Mouse (Mus musculus): ENCODE results near the gene Camta1.

Gene Camta1

GRCm38 (mm10) chr4:151779962-151780459 lies 81.7 kb downstream of the Camta1 start:
- no peak for DNase-seq (ENCODE audit: low spot score)

DNA sequence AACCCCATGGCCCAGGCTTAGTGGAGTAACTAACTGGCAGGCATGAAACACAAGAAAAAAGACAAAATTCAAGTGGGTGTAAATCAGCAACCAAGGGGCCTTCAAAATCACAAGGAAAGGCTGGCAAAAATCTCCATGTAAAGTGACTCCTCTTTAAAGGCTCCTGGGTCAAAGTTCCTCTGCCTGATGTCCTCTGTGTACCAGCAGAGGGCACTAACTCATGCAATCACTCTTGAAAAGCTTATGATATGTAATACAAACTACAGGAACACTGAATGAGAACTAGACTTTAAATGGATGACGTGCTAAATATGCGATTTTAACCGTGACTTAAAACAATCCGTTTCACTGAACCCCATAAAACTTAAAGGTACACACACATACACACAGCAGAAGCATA lies 83.2 kb downstream of the Camta1 start:
- DNase-seq (ENCODE audit: low spot score), result no peak

DNA sequence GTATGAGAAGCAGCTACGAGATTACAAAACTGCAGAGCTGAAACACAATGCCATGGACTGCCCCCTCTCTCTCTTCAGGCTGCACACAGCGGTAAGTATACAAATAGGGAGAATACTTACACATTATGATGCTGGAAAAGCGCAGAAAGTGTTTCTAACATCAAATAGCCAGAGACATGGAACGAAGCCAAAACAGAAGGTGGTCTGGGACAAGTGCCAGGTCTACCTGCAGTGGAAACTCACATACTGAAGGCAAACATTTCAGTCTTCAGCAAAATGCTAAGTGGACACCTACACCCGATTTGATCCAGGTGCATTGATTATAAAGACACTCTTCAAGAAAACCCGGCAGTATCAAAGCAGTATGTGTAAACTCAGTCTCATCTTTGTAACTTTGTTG lies 84.2 kb downstream of the Camta1 start:
- no peak for DNase-seq (ENCODE audit: low spot score)

- no peak for DNase-seq (ENCODE audit: low spot score)
Measured at GRCm38 (mm10) chr4:151775441-151775840, 86.2 kb downstream of the Camta1 start.

DNA sequence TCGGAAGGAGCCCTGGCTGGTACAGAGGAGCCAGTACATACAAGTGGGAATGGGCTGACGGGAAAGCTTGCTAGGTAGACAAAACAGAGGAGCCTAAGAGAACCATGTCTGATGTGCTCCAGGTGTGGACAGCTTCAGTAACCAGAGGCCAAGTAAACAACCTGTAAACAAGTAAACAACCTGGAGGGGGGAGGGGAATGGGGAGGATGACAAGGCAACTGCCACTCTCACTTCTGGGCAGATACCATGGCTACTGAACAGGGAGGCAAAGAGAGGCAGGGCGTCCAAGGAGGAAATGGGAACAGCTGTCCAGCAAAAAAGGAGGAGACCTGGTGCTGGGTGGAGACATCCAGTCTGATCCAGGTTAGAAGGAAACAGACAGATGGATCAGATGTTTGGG lies 88.0 kb downstream of the Camta1 start:
- DNase-seq (ENCODE audit: low spot score), result no peak

GRCm38 (mm10) chr4:151773007-151773406 lies 88.7 kb downstream of the Camta1 start:
- no peak for DNase-seq (ENCODE audit: low spot score)

GRCm38 (mm10) chr4:151770697-151771096 lies 91.0 kb downstream of the Camta1 start:
- no peak for DNase-seq (ENCODE audit: low spot score)

- DNase-seq (ENCODE audit: low spot score), result no peak
Measured at GRCm38 (mm10) chr4:151767786-151768185, 93.9 kb downstream of the Camta1 start.

GRCm38 (mm10) chr4:151767361-151767760 lies 94.3 kb downstream of the Camta1 start:
- no peak for DNase-seq (ENCODE audit: low spot score)

- no peak for DNase-seq (ENCODE audit: low spot score)
Measured at GRCm38 (mm10) chr4:151765376-151765775, 96.3 kb downstream of the Camta1 start.

GRCm38 (mm10) chr4:151763928-151764327 lies 97.7 kb downstream of the Camta1 start:
- DNase-seq (ENCODE audit: low spot score), result peak; percentile 42

- no peak for DNase-seq (ENCODE audit: low spot score)
Measured at GRCm38 (mm10) chr4:151759095-151759494, 102.6 kb downstream of the Camta1 start.

DNA sequence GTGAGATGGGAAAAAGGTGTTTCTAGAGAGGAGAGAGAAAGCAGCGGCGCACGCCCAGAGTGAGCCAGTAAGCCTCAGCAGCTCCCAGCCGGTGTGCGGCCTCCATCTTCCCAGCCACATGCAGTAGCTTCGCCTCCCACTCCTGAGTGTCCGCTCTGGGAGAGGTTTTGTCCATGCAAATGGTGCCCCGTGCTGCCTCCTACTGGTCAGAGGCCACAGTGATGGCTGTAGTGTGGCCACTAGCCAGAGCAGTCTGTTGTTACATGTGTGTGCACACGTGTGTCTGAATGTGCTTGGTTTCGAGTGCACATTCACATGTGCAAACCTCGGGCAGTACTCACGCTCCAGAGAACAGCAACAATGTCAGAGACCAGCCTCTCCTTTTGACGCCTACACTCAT lies 103.3 kb downstream of the Camta1 start:
- DNase-seq (ENCODE audit: low spot score), result no peak

DNA sequence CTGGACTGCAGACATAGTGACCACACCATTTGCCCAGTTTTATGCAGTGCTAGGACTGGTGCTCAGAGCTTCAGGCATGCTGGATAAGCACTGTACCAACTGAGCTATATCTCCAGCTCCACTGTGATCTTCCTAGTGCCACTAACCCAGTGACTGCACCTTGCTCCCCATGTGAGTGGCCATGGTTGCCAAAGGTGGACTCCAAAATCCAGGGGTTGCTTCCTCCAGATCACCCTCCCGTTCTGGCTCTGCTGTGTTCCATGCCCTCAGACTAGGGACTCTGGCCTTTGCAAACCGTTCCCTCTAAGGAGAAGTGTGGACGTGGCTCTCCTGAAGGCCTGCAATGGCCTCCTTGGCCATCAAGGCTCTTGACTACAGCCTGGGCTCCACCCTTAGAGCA lies 104.4 kb downstream of the Camta1 start:
- DNase-seq (ENCODE audit: low spot score), result no peak

- DNase-seq (ENCODE audit: low spot score), result peak; percentile 24
Measured at GRCm38 (mm10) chr4:151756400-151756799, 105.3 kb downstream of the Camta1 start.

GRCm38 (mm10) chr4:151753231-151753630 lies 108.4 kb downstream of the Camta1 start:
- DNase-seq (ENCODE audit: low spot score), result no peak

DNA sequence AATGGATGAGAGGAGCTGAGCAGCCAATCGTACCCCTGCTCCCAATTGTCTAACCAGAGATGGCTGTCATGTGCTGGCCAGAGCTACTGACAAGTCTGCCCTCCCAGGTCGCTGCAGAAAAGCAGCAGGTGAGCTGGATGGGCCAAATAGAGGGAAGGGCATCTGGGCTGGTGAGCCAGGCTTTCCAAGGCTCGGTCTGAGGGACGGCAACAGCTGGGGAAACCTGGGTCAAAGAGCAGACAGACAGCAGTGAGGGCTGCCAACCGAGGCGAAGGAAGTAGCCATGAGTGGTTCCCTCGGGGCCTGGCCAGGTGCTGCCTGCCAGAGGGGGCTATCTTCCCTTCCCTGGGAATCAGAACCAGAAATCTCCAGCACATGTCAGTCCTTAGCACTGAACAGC lies 109.1 kb downstream of the Camta1 start:
- no peak for DNase-seq (ENCODE audit: low spot score)

DNA sequence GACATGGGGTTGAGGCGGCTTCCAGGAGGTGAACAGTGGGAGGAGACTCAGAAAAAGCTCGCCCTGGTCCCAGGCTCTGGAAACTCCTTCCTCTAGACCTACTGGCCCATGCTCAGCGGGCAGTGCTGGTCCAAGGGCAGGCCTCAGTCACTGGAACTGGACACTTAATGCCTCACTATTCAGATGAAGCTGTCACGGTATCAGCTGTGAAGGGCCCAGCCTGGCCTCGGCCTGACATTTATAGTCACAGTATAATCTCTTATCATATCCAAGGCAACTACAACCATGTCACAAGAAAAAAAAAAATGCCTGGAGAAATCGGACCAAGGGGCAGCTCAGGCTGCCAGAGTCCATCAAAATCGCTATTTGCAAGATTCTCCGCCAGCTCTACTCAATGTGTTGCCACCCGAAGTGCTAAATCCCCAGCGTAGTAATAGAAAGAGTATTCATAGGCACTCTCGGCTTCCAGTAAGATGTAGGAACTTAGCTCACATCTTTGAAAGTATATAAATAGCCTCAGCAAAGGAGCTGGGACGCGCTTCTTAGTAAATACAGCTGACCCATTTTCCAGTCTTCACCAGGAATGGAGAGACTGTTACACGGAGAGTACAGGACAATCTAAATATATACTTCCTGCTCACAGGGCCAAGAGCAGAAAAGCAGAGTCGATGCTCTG lies 110.3 kb downstream of the Camta1 start:
- DNase-seq (ENCODE audit: low spot score), result no peak

GRCm38 (mm10) chr4:151747723-151748122 lies 114.0 kb downstream of the Camta1 start:
- DNase-seq (ENCODE audit: low spot score), result no peak

DNA sequence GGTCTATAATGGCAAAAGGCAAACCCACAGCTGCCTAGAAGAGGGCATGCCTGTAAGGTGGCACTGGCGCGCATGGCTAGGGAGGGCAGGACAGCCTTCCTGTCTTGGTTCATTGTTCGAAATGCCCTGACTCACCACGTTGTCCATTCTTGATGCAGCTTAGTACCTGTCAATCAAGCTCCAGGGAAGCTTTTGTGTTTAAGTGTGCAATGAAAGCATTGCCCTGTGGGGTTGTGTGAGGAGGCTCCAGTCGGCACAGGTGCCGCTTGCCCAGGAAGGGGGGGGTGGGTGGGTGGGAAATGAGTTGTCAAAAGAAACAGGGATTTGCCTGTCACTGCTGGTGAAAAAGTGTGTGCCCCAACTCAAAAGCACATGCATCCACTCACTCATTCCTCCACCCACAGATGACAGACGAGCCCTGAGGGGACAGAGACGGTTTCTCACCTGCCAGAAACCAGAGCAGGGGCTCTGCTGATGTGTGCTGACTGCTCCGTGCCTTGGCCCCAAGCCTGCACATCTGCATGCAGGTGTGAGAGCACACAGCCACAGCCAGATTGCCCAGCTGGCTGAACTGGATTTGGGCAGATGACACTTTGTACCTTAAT lies 115.6 kb downstream of the Camta1 start:
- no peak for DNase-seq (ENCODE audit: low spot score)

DNA sequence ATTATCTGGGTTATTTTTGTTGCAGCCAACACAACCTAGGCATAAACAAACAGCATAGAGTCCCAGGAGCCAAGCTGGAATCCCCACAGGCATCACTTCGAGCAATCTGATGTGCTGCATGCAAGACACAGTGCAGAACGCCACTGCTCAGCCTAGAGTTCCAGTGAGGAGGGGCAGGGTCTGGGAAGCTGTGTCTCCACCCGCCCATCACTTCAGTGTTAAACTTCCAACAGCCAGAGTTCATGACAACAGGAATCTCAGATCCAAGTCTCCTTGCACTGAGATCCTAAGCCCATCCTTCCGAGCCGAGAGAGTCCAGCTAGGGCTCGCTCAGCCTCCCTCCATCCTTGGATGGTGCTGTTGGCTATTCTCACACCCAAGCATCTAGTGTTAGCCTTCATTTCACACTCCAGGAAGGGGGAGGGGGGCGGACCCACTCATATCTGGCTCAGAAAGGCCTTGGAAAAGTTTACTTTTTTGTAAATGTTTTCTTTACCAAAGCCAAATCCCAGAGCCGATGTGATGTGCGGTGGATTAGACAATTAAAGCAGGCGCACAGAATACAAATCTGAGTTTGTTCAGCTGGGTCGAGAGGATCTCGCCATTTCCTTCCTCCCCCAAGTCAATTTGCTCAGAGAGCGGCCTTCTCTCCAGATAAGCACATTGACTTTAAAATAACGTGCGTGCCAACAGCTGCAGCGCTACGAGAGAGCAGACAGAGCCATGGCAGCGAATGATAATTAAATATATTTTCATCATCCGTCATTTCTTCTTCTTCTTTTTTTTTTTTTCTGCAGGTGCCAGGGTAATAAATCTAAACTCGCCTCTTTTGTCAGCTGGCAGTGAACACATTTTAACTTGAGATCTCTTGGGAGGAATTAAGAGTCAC lies 120.2 kb downstream of the Camta1 start:
- DNase-seq (ENCODE audit: low spot score), result no peak

DNA sequence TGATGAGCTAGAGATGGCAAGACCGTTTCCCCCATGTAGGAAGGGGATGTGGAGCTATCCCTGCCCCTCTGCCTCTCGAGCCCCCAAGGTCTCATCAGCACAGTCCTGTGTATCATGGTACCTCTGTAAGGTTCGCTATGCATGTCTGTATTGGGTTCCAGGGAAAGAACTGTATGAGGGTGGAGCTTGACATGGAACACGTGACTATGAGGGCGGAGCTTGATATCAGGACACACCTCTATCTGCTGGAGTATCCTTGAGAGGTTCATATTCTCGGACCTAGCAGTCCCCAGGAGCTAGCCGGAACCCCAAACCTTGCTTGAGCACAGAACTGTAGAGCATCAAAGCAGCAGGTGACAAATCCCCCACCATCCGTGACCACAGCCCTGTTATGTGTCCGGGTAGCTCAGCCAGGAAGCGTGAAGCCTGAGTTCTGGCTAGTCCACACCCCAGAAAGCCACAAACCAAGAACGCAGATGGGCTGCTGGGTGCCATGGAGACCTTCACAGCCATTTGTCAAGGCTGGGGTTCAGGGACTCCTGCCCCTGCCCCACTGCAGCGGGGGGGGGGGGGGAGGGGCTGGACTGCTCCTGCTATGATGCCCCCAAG lies 122.2 kb downstream of the Camta1 start:
- no peak for DNase-seq (ENCODE audit: low spot score)
